Mouse (Mus musculus) ES-Bruce4 (cell line): ENCODE data around the gene Lum.

ENCODE experiments used
- CTCF ChIP-seq: IDR thresholded peaks from one replicate; pipeline ENCODE4 v1.8.1; 2011; ENCODE audit warnings: low read depth, low read length
- POLR2A ChIP-seq: IDR thresholded peaks from one replicate; pipeline ENCODE4 v1.8.1; 2011; ENCODE audit warnings: low read length; ENCODE audit not compliant: insufficient read depth

DNA sequence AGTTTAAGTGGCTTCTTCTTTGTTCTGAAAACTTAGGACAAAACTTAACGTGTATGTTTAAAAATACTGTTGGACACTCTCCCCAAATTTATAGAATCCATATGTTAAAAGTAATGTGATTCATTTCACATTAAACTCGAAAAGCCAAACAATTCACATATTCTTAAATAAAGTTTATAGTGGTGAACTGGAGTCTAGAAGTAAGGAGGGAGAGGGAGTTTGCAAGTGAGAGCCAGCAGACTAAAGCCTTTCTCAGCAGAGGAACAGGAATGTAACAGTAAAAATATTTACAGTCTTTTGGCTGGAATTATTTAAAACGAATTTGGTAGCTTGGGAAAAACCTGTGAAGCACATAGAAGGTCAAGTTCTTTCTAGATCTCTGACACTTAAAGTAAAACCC is 26.1 kb downstream of the Lum start:
- TF ChIP-seq POLR2A, result no peak
- no peak for TF ChIP-seq CTCF
